Mouse (Mus musculus) intestine, embryonic 16.5 days (tissue): ENCODE results near the gene Comp. TPM values are rescaled to one million over a fixed set of nuclear protein-coding genes. Genes with fewer than 3 reads are reported as not detected.

ENCODE experiments used
- polyA plus RNA-seq: library from polyadenylated mRNA; unstranded; fragments of >200 nt; fragmentation: Nextera tagmentation; extraction: Ambion mirVana; gene quantifications from 2 replicates; pipeline ENCODE4 v1.2.1, GENCODE M21; 2015

Comp gene
- polyA plus RNA-seq, 1 experiment from 2014 or later = 0.39 TPM

Other genes starting within 250 kb of the Comp start
- 50.7 and 51.7 TPM in 2 replicates for gene Nr2c2ap, start 242.2 kb upstream of the Comp start, polyA plus RNA-seq
- 12.6 and 15.3 TPM in 2 replicates for gene Rfxank, start 234.4 kb upstream of the Comp start, polyA plus RNA-seq
- 38.4 and 42.4 TPM in 2 replicates for gene Borcs8, start 234.1 kb upstream of the Comp start, polyA plus RNA-seq
- 0.11 and 0.23 TPM in 2 replicates for gene Mef2b, start 233.8 kb upstream of the Comp start, polyA plus RNA-seq
- gene Tmem161a, start 201.2 kb upstream of the Comp start, polyA plus RNA-seq = 66.9 and 67.7 TPM in 2 replicates
- 7.6 and 10.5 TPM in 2 replicates for gene Slc25a42, start 161.3 kb upstream of the Comp start, polyA plus RNA-seq
- 17.3 and 18.1 TPM in 2 replicates for gene Sugp2, start 139.3 kb upstream of the Comp start, polyA plus RNA-seq
- gene Armc6, start 139.1 kb upstream of the Comp start, polyA plus RNA-seq = 25.1 and 29.0 TPM in 2 replicates
- 25.5 and 26.0 TPM in 2 replicates for gene Homer3, start 90.7 kb upstream of the Comp start, polyA plus RNA-seq
- 44.2 and 48.4 TPM in 2 replicates for gene Ddx49, start 71.1 kb upstream of the Comp start, polyA plus RNA-seq
- 432 and 443 TPM in 2 replicates for gene Cope, start 71.0 kb upstream of the Comp start, polyA plus RNA-seq
- 2.1 and 3.2 TPM in 2 replicates for gene Cers1, start 57.8 kb upstream of the Comp start, polyA plus RNA-seq
- gene Gdf1, start 43.7 kb upstream of the Comp start, polyA plus RNA-seq = 0.53 and 0.78 TPM in 2 replicates
- gene Upf1, start 20.3 kb upstream of the Comp start, polyA plus RNA-seq = 6.8 and 7.4 TPM in 2 replicates
- gene Crtc1, start 66.0 kb downstream of the Comp start, polyA plus RNA-seq = 12.9 and 16.4 TPM in 2 replicates
- 21.2 and 21.5 TPM in 2 replicates for gene Klhl26, start 103.4 kb downstream of the Comp start, polyA plus RNA-seq
- 2.9 and 3.3 TPM in 2 replicates for gene Tmem59l, start 113.8 kb downstream of the Comp start, polyA plus RNA-seq
- 1.6 and 1.7 TPM in 2 replicates for gene Crlf1, start 119.6 kb downstream of the Comp start, polyA plus RNA-seq
- 130 and 137 TPM in 2 replicates for gene Rex1bd, start 133.2 kb downstream of the Comp start, polyA plus RNA-seq
- gene Uba52, start 137.2 kb downstream of the Comp start, polyA plus RNA-seq = 991 TPM in 2 replicates
- 320 and 328 TPM in 2 replicates for gene Fkbp8, start 154.2 kb downstream of the Comp start, polyA plus RNA-seq
- gene Kxd1, start 154.4 kb downstream of the Comp start, polyA plus RNA-seq = 65.3 and 67.3 TPM in 2 replicates
- gene Ell, start 165.9 kb downstream of the Comp start, polyA plus RNA-seq = 16.6 and 17.7 TPM in 2 replicates
- gene Isyna1, start 220.8 kb downstream of the Comp start, polyA plus RNA-seq = 105 and 121 TPM in 2 replicates
- gene Ssbp4, start 235.3 kb downstream of the Comp start, polyA plus RNA-seq = 63.2 and 73.9 TPM in 2 replicates
- 2.9 and 3.0 TPM in 2 replicates for gene Lrrc25, start 242.6 kb downstream of the Comp start, polyA plus RNA-seq